Mouse (Mus musculus): ENCODE results near the gene Mrpl16.

The Mrpl16 gene

DNA sequence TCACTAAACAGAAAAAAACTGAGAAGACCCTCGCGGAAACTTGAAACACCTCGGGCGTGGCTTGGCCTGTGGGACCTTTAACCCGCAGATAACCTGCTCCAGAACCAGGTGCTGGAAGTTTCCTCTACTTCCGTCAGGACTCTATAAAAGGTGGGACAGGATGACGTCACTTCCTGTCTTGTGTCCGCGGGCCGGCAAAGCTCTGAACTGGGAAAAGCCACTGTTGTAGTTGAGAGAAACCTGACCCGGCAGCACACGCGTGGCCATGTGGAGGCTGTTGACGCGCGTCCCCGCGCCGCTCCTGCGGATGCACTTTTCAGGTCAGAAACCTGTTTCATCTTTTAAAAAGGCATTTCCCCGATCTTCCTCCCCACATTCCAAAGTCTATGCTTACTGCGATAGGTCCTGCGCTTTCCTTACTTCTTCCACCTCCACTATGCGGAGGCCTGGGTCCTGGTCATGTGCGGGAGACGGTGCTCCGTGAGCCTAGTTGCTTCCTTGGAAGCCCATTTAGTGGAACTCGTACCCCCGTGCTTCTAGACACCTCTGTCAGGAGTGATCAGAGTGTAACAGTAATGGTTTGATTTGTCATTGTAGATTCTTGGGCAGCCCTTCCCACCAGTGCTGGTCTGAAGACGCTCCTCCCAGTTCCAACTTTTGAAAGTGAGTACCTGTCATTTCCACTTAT lies at the start of gene Mrpl16:
Mrpl16 (plus strand) TSS at position 187 of the 688 bp plus-strand sequence.
- DNase-seq (ENCODE audit: low spot score), result peak; percentile 75

DNA sequence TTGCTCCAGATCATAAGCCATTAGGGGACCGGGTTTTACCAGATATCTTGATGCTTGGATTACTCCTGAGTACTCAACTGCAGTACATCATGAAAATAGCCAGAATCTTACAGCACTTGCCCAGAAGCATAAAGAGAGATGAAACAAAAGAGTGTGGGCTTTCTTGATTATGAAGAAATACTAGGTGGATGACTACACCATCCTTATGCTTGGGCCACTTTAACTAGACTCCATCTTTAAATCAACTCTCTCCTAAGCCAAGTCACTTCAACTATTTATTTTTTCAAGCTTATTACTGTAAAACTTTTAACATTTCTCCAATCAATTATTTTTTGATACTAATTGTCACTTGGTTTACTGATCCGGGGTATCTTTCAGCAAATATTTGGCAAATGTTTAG lies 46.3 kb upstream of the Mrpl16 start:
- DNase-seq (ENCODE audit: low spot score), result no peak

DNA sequence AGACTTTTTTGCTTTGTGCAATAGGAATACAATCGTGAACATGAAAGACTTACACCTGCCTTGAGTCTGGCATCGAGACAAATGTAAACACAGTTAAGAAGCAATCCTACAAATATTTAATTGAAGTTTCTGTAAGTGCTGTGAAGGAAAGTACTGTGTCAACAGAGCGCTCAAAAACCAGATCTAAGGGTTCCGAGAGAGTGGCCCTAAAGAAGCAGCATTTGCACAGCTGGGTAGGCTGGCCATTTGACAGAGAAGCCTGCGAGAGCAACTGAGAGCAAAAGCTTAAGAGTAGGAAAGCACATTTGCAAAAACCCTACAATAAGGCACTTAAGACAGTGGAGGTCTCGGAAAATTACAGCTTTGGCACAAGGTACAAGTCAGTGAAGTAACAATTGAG lies 45.9 kb upstream of the Mrpl16 start:
- no peak for DNase-seq (ENCODE audit: low spot score)

DNA sequence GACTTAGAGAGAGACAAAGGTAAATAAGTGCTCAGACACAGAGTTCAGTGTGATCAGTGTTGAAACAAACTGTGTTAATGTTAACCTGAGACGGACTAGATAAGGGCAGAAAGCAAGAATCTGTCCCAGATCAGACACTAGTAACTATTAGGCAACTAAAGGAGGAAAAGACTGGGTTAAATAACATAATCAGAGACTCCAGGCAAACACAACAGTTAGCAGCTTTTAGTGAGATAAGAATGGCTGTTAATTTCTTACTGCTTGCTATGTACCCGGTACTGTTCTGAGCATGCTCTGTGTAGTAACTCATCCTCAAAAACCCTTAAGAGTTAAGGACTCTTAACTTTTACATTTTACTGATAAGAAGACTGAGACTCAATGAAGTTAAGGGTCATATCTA lies 44.3 kb upstream of the Mrpl16 start:
- DNase-seq (ENCODE audit: low spot score), result no peak

DNA sequence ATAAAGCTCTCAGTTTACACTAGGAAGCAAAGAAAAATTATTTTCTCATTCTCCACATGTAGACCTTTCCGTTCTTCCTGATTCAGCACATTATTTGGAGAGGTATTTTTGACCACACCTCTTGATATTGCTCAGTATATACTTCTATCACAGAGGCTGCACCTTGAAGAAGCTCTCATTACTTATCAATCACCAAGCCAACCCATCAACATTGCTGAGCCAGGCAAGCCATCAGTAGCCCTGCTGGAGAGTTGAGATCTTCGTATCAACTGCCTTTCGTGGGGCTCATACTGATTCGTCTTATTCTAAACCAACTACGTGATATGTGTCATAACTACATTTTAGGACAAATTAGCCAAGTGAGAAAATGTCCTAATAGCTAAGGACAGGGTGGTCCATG lies 42.9 kb upstream of the Mrpl16 start:
- DNase-seq (ENCODE audit: low spot score), result no peak

DNA sequence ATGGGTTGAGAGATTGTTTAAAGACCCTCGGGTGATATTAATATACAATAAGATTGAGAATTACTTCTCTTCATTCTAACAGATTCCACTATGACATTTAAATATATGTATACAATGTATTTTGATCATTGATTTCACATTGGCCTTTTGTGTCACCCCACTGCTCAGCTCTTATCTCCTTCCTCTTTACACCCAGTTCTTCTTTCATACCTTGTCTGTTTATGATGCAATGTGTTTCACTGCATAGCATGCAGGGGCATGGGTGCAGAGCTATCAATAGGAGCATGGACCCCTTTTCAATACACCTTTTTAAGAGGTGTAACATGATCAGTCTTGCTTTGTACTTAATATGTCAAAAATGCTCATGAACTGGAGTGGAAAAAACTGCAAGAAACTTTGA lies 39.9 kb upstream of the Mrpl16 start:
- no peak for DNase-seq (ENCODE audit: low spot score)

DNA sequence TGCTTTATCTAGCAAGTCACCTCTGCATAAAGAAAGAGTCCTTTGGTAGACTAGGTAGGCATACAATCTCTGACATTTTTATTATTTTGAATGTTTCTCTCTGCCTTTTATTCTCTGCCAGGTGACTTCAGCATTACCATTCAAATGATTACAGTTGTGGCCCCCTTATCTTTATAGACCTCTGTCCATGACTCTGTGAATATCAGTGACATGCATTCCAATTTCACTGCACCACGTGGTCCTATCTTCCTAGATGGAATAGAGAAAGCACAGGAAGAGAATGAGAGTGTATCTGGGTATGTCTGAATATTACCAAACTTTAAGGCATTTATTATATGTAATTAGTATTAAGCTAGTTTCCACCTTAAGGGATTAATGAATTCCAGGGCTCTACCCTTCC lies 33.7 kb upstream of the Mrpl16 start:
- DNase-seq (ENCODE audit: low spot score), result no peak

DNA sequence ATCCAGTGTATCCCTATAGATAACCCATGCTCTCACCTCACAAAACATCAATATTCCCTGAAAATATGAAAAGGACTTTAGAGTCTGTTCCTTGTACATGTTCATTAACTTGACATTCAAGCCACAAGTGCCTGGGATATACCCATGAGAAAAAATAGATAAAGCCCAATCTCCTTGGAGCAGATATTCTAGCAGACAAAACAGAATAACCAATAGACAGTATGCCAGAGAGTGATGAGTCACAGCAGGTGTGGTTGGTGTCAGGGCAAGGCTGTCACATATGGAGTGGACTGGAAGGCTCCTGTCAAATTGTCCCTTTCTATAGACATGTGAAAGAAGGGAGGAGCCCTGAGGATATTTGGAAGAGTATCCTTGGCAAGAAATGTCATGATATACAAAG lies 24.5 kb upstream of the Mrpl16 start:
- DNase-seq (ENCODE audit: low spot score), result no peak

DNA sequence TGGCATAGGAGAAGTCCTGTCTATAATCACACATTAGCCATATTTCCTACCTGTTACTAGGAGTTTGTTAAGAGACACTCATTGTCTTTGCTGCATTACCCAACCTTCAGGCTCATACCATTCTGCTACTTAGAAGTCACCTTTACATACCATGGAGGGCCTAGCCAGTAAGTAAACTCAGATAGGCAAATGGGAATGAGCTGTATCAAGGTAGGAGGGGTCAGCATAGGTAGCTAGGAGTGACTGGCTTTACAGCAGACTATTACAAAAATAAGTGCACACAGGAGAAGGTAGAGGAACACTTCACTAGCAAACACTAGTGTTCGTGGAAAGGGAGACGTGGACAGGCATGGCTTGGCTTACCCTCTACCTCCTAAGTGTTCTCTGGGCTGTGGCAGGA lies 22.9 kb upstream of the Mrpl16 start, which contains the start of gene Gif:
Gif (plus strand) TSS at position 257 of the 400 bp plus-strand sequence.
- DNase-seq (ENCODE audit: low spot score), result no peak

DNA sequence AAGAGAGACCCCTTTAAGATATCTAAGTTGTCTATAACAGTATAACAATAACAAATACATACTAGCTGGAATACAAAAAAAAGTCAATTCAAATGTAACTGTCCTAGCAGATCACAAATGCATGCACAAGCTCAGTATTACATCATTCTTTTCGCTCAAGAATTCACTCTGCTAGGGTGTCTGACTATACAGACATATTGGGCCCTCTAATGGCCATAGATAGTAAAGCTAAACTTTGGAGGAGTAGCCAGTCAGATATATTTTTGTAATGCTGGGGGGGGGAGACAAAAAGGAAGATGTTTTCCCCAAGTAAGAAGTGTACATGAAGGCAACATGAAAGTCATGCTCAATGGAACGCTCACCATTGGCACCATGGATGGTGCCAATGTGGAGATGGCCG lies 5.1 kb upstream of the Mrpl16 start:
- no peak for DNase-seq (ENCODE audit: low spot score)

DNA sequence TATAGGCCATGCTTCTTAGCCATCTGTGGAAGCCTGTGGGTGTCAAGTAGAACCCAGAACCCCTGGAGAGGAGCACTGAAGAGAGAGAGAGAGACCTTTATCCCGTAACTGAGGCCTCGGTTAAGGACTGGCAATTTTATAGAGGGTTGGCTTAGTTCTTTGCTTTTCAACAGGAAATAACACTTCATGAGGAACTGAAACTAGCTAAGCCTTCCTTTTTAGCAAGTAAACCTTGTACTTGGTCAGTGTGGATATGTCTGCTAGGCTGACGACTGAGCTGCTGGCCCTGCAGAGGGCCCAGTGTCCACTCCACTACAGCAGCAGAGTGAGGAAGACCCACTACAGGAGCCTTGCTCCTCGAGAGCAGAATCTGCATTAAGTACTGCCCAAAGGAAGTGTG lies 3.8 kb upstream of the Mrpl16 start:
- DNase-seq (ENCODE audit: low spot score), result no peak

DNA sequence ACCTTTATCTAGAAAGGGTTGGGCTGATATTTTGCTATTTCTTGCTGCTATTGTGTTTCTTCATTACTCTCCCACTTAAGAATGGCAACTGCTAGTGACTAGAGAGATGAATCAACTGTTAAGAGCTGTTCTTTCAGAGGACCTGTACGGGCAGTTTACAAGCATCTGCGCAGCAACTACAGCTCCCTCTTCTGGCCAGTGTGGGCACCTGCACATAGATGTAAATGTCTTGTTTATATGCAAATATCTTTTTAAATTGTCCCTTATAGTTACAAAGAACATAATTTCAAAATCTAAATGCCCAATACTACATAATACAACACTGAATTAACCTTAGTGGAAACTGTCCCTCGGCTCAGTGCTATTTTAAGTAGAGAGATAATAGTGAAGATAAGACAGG lies 2.0 kb upstream of the Mrpl16 start:
- DNase-seq (ENCODE audit: low spot score), result no peak

DNA sequence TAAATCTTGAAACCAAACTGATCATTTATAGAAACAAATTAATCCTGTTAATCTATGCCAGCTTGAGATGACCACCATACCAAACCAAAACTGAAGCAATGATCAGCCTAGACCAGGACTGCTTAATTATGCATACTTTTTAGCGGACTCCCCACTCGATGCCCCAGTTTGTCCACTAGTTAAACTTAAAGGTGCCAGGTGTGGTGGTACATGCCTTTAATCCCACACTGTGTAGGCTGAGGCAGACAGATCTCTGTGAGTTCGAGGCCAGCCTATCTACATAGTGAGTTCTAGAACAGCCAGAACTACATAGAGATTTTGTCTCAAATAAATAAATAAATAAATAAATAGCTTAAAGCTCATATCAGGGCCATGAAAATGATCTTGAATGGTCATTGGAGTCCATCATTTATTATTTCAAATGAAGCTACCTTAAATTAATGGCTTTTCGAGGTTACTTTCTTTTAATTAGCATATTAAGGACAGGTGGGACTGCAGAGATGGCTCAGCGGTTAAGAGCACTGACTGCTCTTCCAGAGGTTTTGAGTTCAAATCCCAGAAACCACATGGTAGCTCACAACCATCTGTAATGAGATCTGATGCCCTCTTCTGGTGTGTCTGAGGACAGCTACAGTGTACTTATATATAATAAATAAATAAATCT lies 802 bp upstream of the Mrpl16 start:
- DNase-seq (ENCODE audit: low spot score), result no peak

DNA sequence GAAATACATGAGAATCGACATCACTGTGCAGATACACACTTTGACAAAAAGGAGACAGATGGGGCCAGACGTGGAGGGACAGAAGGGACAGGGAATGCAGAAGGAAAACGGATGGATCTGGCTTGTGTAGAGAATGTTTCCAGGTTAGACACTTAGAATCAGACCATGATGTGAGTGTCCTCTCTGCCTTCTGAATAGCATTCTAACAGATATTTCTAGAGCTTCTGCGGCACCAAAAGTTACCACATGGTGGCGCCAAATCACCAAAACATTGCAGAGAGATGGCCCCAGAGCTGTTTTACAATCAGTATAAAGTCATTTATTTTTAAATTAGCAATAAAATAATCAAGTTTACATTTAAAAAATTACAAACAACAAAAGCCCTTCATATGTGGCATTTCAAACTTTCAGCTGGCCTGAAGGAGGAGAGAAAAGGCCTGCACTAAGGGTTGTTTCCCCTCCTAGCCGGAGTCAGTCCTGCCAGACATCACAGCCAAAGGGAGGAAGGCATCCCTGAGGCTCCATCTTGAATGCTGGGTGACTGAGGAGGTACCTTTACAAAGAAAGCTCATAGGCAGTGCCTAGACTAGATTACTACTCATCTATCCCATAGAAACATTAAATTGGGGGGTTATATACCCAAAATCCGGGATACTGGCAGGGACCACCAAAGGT lies 7.1 kb downstream of the Mrpl16 start:
- DNase-seq (ENCODE audit: low spot score), result peak; percentile 43

DNA sequence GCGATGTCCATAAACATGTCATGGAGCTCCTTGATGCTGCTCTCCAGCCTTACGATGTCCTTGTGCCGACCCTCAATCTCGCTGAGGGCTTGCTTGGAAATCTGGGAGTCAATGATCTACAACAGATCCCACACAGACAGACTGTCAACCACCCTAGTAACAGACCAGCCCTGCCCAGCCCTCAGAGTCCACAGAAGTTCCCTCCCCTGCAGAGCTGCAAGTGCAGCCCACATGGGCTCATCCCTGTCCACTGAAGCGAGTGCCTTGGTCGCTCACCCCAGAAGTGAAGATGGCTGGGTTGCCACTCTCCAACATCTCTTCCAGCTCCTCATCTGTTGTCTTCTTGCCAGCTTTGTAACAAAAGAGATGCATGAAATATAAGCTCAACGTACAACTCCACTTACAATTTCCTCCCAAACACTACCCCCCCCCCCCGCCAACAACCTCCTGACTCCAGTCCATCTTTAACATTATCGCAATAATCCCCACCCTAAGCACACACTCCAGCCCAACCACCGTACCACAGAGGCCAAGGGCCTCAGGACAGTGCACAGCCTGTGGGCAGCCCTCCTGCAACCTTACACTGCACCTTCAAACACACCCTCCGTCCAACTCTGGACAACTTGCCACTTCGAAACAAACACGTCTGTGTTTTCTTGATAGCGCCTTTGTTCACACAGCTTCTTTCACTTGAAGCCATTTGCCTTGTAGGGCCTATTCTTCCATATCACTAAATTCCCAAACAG lies 15.4 kb downstream of the Mrpl16 start:
- no peak for DNase-seq (ENCODE audit: low spot score)

DNA sequence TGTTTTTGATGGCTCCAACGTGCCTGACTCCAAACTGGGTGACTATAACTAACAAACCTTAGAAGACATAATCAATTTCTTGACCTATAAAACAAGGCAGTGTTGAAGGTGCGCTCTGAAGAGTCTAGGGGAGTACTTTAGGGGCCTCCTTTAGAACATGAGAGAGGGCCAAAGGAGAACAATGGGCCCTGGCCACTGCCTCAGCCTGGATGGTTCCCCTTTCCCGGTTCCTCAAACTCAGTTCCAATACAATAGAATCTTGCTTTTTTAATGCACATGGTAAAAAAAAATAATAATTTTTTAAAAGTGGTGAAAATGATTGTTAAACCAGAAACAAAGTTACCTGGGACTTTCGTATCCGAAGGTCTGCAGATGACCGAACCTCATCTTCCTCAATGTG lies 17.6 kb downstream of the Mrpl16 start:
- DNase-seq (ENCODE audit: low spot score), result no peak

DNA sequence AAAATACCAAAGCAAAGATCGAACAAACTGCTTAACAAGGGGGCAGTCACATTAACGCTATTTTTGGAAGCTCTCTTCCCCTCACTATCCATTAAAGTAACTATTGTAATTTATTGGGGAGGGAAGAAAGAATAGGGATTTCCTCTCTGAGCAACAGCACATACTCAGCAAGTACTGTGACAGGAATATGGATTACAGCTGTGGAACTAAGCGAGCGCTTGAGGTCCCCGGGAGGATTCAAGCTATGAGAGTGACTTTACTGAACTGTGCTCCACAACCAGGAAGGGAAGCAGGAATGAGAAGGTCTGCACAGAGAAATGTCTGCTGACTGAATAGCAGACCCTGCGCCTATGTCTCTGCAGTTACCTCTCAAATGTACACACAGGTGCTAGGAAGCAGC lies 18.7 kb downstream of the Mrpl16 start:
- no peak for DNase-seq (ENCODE audit: low spot score)

DNA sequence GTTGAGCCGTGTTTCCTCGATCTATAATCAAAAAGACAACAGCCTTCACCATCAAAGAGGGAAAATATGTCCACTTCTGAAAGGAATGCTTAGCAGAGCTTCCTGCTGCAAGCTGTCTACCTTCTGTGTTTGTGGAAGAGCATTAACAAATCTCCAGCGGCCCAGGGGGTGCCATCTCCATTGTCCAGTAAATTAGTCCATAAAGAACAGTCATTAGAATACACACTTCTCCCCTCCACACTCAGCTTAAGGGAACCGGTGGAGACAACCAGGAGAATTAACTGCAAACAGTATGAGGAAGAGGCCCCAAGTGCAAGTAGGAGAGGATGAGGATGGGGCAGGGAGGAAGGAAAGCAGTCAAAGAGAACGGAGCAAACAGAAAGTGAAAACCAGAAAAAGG lies 21.6 kb downstream of the Mrpl16 start:
- no peak for DNase-seq (ENCODE audit: low spot score)

DNA sequence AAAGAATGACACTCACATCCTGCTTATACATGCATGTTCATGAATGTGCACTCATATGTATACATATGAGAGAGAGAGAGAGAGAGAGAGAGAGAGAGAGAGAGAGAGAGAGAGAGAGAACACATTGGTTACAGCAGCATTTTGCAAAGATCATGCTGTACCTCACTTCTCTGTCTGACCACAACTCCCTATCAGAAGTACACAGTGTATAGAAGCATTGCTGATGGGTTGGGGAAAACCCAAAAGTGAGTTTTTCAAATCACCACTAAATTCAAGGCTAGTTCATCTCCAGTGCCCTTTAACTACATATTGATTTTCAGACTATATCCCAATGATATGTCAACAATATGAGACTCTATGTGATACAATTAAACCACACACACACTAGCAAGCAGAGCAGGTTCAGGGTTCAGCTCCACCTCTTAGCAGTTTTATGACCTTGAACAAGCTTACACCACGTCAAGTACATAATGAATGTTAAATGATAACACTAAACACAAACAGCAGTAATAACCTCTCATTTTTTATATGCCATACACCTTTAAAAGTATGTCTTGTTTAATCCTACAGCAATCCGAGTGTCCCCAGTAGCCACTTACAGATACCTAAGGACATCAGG lies 23.7 kb downstream of the Mrpl16 start:
- no peak for DNase-seq (ENCODE audit: low spot score)

DNA sequence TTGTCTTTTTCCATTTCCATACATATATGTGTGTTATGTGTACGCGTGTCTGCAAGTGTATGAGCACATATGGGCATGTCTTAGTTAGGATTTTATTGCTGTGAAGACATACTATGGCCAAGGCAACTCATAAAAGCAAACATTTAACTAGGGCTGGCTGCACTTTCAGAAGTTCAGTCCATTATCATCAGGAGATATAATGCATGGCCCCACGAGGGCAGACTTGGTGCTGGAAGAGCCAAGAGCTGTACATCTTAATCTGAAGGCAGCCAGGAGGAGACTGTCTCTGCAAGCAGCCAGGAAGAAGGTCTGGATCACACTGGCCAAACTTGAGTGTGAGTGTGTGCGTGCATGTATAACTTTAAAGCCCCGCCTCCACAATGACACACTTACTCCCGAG lies 24.3 kb downstream of the Mrpl16 start:
- DNase-seq (ENCODE audit: low spot score), result no peak

DNA sequence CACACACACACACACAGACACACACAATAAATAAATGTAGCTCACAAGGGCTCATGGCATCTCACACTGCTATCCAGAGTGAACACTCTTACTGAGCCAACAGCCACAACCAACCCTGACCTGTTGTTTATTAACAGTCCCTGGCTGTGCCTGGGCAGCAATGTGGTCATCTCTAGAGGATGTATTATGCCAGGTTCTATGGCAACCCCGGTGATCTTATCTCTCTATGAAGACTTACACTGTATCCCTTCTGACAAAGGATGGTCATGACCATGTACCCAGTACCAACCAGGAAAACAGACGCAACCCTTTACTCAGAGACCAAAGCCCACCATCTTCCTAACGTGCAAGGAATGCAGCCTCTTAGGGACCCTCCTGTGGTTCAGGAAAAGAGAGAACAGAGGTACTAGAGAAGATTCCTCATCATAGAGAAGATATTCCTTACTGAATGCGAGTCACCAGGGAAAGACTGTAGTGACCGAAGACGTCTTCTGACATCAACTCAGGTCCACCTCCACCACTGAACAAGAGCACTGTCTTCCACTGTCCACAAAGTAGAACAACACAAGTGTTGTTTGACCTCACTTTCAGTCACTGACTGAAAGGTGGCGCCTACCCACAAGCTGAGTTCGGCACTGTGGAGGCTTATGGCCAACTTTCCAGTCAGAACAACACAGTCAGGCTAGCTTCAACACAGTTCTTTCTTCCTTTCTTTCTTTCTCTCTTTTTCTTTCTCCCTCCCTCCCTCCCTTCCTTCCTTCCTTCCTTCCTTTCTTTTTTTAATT lies 30.5 kb downstream of the Mrpl16 start:
- DNase-seq (ENCODE audit: low spot score), result no peak

Data from ovary, postnatal 36 days (tissue).